Comparison of ENCODE assay signal across 22 mouse cellular contexts in the genomic region with DNA sequence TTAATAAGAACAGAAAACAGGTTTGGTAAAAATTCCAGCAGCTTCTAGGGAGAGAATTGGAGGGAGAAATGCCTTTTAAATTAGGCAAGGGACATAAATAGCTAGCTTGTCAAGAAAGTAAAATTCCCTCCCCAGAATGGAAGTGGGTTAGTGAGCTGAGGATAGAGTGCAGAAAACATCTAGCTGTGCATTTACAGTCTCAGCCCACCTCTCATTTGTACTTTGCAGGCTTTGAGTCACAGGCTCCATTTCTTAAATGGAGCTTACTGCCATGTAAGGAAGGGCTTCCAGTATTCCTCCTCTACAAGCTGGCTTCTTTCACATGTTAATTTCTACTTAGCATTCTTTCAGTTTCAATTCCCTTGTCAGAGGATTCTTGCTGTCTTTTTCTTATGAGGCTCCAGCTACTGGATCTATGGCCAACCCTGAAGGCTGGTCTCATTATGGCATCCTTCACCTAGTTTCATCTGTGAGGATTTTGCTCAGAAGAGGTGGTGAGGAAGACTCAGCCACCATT.
DNase-seq lines count a peak whose midpoint lies in the region; TF ChIP-seq lines count a peak whose summit lies in the region.
"Had no signal": no experiment of that assay in that cellular context is flagged by ENCODE, and none has a peak within 500 bp of the region (broad histone marks: within the 10 kb centered on the region; RNA-seq: fewer than 3 reads in every experiment).

No protein-coding gene starts in this region.

- H3K9me3 ChIP-seq in ES-Bruce4 (replicated peaks; ENCODE audit: control insufficient read depth, insufficient read depth, low read length, poor library complexity, severe bottlenecking) (no peaks in the 10 kb centered on the region), ES-E14 (ENCODE audit: control insufficient read depth, insufficient read depth, low read depth, low read length) (no peaks in the 10 kb centered on the region)
- H3K9me3 ChIP-seq: embryonic facial prominence, embryonic 10.5 days; forebrain, embryonic 10.5 days; heart, embryonic 10.5 days; hindbrain, embryonic 13.5 days had no signal

- DNase-seq in left cerebral cortex, adult 2 months (ENCODE audit: extremely low spot score in 1 of 2, low spot score in 2 of 2), result no peak
- DNase-seq in left cerebral cortex, postnatal 10 days (ENCODE audit: extremely low spot score in 1 of 2, low spot score in 2 of 2), result no peak
- DNase-seq in ES-E14 (ENCODE audit: low read depth, low spot score), result peak; percentile 9
- peak; percentile 4 for DNase-seq in brain, embryonic 14.5 days (ENCODE audit: low read depth)
- no peak for DNase-seq in thymus, postnatal 10 days (ENCODE audit: low spot score in 2 of 2)
- no peak for DNase-seq in heart, postnatal 25 days (ENCODE audit: low spot score)
- DNase-seq: adrenal gland, adult 2 months; adrenal gland, postnatal 25 days; cerebellum, adult 11 months; cerebellum, adult 8-10 months; cerebellum, postnatal 14 days; gastrocnemius, adult 2 months; gastrocnemius, postnatal 25 days; heart, postnatal 10 days; kidney, adult 11 months had no signal

- H3K27me3 ChIP-seq in ES-Bruce4 (ENCODE audit: control insufficient read depth, insufficient read depth, low read length, poor library complexity, severe bottlenecking), result no peaks in the 10 kb centered on the region; the same call in 1 of the 2 replicates
- H3K27me3 ChIP-seq: CH12.LX; hindbrain, embryonic 13.5 days had no signal

- H3K27ac ChIP-seq in left cerebral cortex, adult 2 months, result peak overlapping the region; percentile 9; the same call in 1 of the 2 replicates
- H3K27ac ChIP-seq in ES-Bruce4 (ENCODE audit: insufficient read depth, low read length), result peak overlapping the region; percentile 19; the same call in 1 of the 2 replicates
- no peak overlapping the region for H3K27ac ChIP-seq in ES-E14 (ENCODE audit: insufficient read depth, low read depth, low read length, poor library complexity, severe bottlenecking)
- H3K27ac ChIP-seq: embryonic facial prominence, embryonic 10.5 days; forebrain, embryonic 10.5 days; gastrocnemius, adult 2 months; heart, embryonic 10.5 days; hindbrain, embryonic 13.5 days; hindbrain, postnatal 0 days had no signal

- H3K4me3 ChIP-seq in left cerebral cortex, adult 2 months, result no peak overlapping the region
- H3K4me3 ChIP-seq in ES-Bruce4 (ENCODE audit: low read depth, low read length) (no peak overlapping the region), ES-E14 (ENCODE audit: insufficient read depth in 1 of 2, low read depth in 1 of 2, low read length in 2 of 2, poor library complexity in 1 of 2, severe bottlenecking in 1 of 2) (no peak overlapping the region)
- H3K4me3 ChIP-seq: embryonic facial prominence, embryonic 10.5 days; forebrain, embryonic 10.5 days; gastrocnemius, adult 2 months; heart, embryonic 10.5 days; hindbrain, embryonic 13.5 days had no signal

- H3K4me1 ChIP-seq in ES-Bruce4 (ENCODE audit: control insufficient read depth, insufficient read depth, low read length) (no peaks in the 10 kb centered on the region), ES-E14 (ENCODE audit: control insufficient read depth in 2 of 2, insufficient read depth in 2 of 2, low read length in 2 of 2, poor library complexity in 1 of 2) (peaks cover 0 to 2% of the 10 kb centered on the region in 2 experiments; a peak in 1 of 4 replicates)
- H3K4me1 ChIP-seq: forebrain, embryonic 10.5 days; heart, embryonic 10.5 days; hindbrain, embryonic 13.5 days had no signal

- no peaks in the 10 kb centered on the region for H3K36me3 ChIP-seq in ES-Bruce4 (ENCODE audit: control insufficient read depth, insufficient read depth, low read length, poor library complexity, severe bottlenecking)
- no peaks in the 10 kb centered on the region for H3K36me3 ChIP-seq in ES-E14 (ENCODE audit: control insufficient read depth, insufficient read depth, low read length, poor library complexity, severe bottlenecking)
- H3K36me3 ChIP-seq: embryonic facial prominence, embryonic 10.5 days; forebrain, embryonic 10.5 days; heart, embryonic 10.5 days; hindbrain, embryonic 13.5 days had no signal

- in situ Hi-C loops in ES-E14 (cut with MboI; ENCODE audit: low sequenced_read_pairs in 2 of 2, unreplicated experiment in 2 of 2), result no loop called here

- TF ChIP-seq POLR2A in ES-Bruce4 (IDR thresholded peaks at IDR 0.05; ENCODE audit: insufficient read depth, low read length), result no peak
- no peak for TF ChIP-seq POLR2A in brain, embryonic 14.5 days (IDR thresholded peaks at IDR 0.05; ENCODE audit: borderline replicate concordance, extremely low read depth, insufficient read depth, insufficient read length, poor library complexity, severe bottlenecking)

- no peak for TF ChIP-seq CTCF in left cerebral cortex, adult 2 months (IDR thresholded peaks at IDR 0.05)
- no peak for TF ChIP-seq CTCF in ES-Bruce4 (IDR thresholded peaks at IDR 0.05; ENCODE audit: low read depth, low read length)
- TF ChIP-seq CTCF in brain, embryonic 14.5 days (IDR thresholded peaks at IDR 0.05; ENCODE audit: borderline replicate concordance, extremely low read depth, insufficient read depth, insufficient read length), result no peak

- TF ChIP-seq EP300 in ES-Bruce4 (IDR thresholded peaks at IDR 0.05; ENCODE audit: insufficient read depth, low read depth, low read length), result no peak

- intact Hi-C loops in left cerebral cortex, adult 2 months (cut with DNase I), result loop anchor here (2.0 kb wide), 1 partner anchor 55 kb away; no protein-coding TSS in a partner anchor
- intact Hi-C loops in left cerebral cortex, postnatal 10 days (cut with DNase I), result no loop called here
- intact Hi-C loops in heart, postnatal 25 days (cut with DNase I), result no loop called here

- no peak overlapping the region for H3K9ac ChIP-seq in ES-Bruce4 (ENCODE audit: low read depth, poor library complexity, severe bottlenecking)
- no peak overlapping the region for H3K9ac ChIP-seq in ES-E14 (ENCODE audit: insufficient read depth, low read depth, low read length, poor library complexity, severe bottlenecking)
- H3K9ac ChIP-seq: hindbrain, embryonic 13.5 days had no signal

TF ChIP-seq in ES-E14, 5 proteins besides CTCF, POLR2A, EP300 and RAD21:
- TF ChIP-seq CHD2 (IDR thresholded peaks at IDR 0.05; ENCODE audit: low read depth, low read length), result no peak

Comparison
In these comparisons a context has a peak if more than half of its experiments do, and no peak if none do; other contexts are left out.
1. DNase-seq: peak in ES-E14 (single experiment) and brain, embryonic 14.5 days (single experiment); none in left cerebral cortex, adult 2 months (0 of 2), left cerebral cortex, postnatal 10 days (0 of 2), thymus, postnatal 10 days (0 of 2) and heart, postnatal 25 days (single experiment).